Mouse (Mus musculus): Measurements from ENCODE around the gene Ddx47. TPM values are rescaled to one million over a fixed set of nuclear protein-coding genes. Genes with fewer than 3 reads are reported as not detected.
A peak's percentile ranks its signal among the peaks of the same experiment; 100 is the strongest.

Gene Ddx47
- 34.6 and 41.9 TPM in 2 replicates for total RNA-seq (2014; rRNA removed)
- polyA plus RNA-seq (2015; fragmentation: Nextera tagmentation; extraction: Ambion mirVana): 51.0 and 60.0 TPM in 2 replicates

DNA sequence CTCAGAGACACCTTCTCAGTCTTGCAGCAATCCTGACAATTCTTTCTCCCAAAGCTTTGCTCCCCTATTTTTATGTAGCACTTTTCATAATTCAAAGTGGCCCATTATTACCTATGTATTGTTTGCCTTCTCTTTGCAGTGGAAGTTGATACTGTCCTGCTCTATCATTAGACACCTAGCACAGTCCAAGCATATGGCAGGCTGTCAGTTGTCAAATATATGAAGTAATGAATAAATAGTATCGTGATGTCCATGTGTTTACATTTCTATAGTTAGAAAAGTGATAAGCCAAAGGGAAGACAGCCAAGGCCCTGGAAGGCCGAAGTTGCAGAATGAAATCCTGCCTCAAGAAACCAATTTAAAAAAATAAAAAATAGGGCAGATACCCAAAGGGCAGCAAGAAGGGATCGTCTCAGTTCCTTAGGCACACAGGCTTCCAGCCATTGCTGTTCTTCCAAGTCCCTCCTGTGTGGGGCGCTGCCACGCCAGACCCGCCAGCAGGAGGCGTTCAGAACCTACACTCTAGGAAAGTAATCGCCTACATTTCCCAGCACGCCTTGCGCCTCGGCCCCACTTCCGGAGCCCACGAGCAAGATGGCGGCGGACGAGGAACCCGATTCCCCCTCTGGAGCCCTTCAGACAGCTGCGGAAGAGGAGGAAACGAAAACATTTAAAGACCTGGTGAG is at the start of gene Ddx47:
TSS of gene Ddx47 (plus strand) at position 565 of the 686 bp plus-strand sequence.
- Histone ChIP-seq H3K9me3 (ENCODE audit: low read length) (no peaks in the 10 kb centered on the region), H3K27me3 (ENCODE audit: insufficient read depth, low read length) (no peaks in the 10 kb centered on the region), H3K4me1 (ENCODE audit: insufficient read depth) (peaks cover 5% of the 10 kb centered on the region; the same call in 1 of the 2 replicates), H3K27ac (ENCODE audit: low read depth, low read length) (peak within 1 kb of the TSS; percentile 31; the same call in 1 of the 2 replicates), H3K9ac (peak within 1 kb of the TSS; percentile 76), H3K36me3 (ENCODE audit: insufficient read depth) (peaks cover 27% of the 10 kb centered on the region), H3K4me3 (ENCODE audit: low read depth, low read length) (peak within 1 kb of the TSS; percentile 69), H3K4me2 (ENCODE audit: low read depth) (peak within 1 kb of the TSS; percentile 57)
- DNase-seq (peak; percentile 96), ATAC-seq (peak; percentile 97)
- 4% methylated on average over 19 of the region's 19 CpGs for WGBS
- peak; percentile 100 for TF ChIP-seq CTCF (IDR thresholded peaks at IDR 0.05; ENCODE audit: low read depth)

DNA sequence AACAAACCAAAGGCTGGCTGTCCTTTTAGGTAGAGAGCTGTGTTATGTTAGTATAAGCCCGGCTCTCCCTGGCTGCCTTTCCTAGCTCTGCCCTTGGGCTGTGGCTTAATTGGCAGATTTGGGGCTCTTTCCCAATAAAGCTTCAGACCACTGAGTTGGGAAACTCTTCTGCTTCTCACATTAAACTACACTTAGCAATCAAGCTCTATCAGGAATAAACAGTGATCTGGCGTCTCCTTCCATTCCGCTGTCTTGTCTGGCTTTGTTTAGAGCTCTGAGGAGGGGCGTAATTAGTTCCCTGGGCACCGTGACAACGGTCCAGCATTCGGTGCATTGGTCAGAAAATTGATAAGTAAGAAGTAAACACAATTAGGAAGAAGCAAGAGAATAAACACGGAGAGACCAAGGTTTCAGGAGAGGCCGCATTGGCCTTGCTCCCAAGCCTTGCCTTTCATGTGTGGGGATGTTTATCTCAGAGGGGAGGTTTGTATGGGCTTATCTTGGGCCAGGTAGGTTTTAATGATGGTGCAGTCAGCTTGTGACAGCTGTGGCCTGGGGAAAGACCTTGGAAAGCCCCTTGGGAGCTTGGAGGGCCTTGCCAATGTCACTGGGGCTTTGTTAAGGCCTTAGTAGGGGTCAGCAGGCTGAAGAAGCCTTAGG is 49.4 kb upstream of the Ddx47 start:
- Histone ChIP-seq H3K36me3 (ENCODE audit: insufficient read depth) (no peaks in the 10 kb centered on the region), H3K9ac (no peak overlapping the region), H3K4me3 (ENCODE audit: low read depth, low read length) (no peak overlapping the region), H3K27me3 (ENCODE audit: insufficient read depth, low read length) (no peaks in the 10 kb centered on the region), H3K27ac (ENCODE audit: low read depth, low read length) (no peak overlapping the region), H3K9me3 (ENCODE audit: low read length) (0 out of 2 replicates have a peak, but pooled peaks cover 4% of the 10 kb centered on the region), H3K4me1 (ENCODE audit: insufficient read depth) (no peaks in the 10 kb centered on the region), H3K4me2 (ENCODE audit: low read depth) (no peak overlapping the region)
- DNase-seq (no peak), ATAC-seq (no peak)
- no peak for TF ChIP-seq CTCF (IDR thresholded peaks at IDR 0.05; ENCODE audit: low read depth)
- 27% methylated on average over 9 of the region's 9 CpGs for WGBS

DNA sequence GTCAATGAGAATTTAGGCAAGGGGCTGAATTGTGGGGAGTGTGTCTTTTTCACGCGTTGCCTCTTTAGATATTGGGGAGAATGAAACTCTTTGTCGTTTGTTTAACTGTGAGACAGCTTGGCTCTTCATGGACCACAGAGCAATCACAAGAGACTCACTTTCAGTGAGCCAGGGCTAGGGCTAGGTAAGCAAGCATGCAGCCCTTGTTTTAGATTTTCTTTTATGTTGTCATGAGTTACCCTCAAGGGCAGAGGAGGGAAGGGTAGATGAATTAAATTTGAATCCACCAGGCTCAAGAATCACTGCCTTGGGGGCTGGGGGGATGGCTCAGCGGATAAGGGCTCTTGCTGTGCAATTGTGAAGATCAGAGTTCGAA is 48.9 kb upstream of the Ddx47 start:
- 31% methylated on average over 5 of the region's 5 CpGs for WGBS
- TF ChIP-seq CTCF (IDR thresholded peaks at IDR 0.05; ENCODE audit: low read depth): no peak
- H3K36me3 ChIP-seq (ENCODE audit: insufficient read depth): no peaks in the 10 kb centered on the region
- no peaks in the 10 kb centered on the region for H3K4me1 ChIP-seq (ENCODE audit: insufficient read depth)
- H3K27ac ChIP-seq (ENCODE audit: low read depth, low read length): no peak overlapping the region
- DNase-seq (no peak), ATAC-seq (no peak)
- 0 out of 2 replicates have a peak, but pooled peaks cover 4% of the 10 kb centered on the region for H3K9me3 ChIP-seq (ENCODE audit: low read length)
- no peak overlapping the region for H3K4me3 ChIP-seq (ENCODE audit: low read depth, low read length)
- no peak overlapping the region for H3K9ac ChIP-seq
- H3K4me2 ChIP-seq (ENCODE audit: low read depth): no peak overlapping the region
- H3K27me3 ChIP-seq (ENCODE audit: insufficient read depth, low read length): no peaks in the 10 kb centered on the region

DNA sequence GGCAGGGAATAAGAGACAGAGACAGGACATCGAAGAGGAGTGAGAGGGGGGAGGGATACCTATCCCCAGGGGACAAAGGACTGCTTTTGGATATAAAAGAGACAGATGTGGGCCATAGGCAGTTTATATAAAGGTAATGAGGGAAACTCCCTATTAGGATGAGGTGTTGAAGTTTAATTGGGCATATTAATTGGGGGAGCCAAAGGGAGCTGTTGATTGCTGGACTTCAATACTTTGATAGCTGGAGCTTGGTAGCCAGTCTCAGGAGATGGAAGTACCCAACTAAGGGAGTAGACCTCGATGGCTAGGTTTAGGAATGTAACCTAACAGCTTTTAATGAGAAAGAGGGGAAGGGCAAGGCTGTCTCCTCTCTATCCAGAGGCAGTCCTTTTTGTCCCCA is 47.5 kb upstream of the Ddx47 start:
- no peaks in the 10 kb centered on the region for H3K27me3 ChIP-seq (ENCODE audit: insufficient read depth, low read length)
- H3K9ac ChIP-seq: no peak overlapping the region
- DNase-seq (no peak), ATAC-seq (no peak)
- no peak for TF ChIP-seq CTCF (IDR thresholded peaks at IDR 0.05; ENCODE audit: low read depth)
- no peaks in the 10 kb centered on the region for H3K4me1 ChIP-seq (ENCODE audit: insufficient read depth)
- no peak overlapping the region for H3K27ac ChIP-seq (ENCODE audit: low read depth, low read length)
- 48% methylated on average over 2 of the region's 2 CpGs for WGBS
- H3K4me2 ChIP-seq (ENCODE audit: low read depth): no peak overlapping the region
- no peaks in the 10 kb centered on the region for H3K36me3 ChIP-seq (ENCODE audit: insufficient read depth)
- 0 out of 2 replicates have a peak, but pooled peaks cover 4% of the 10 kb centered on the region for H3K9me3 ChIP-seq (ENCODE audit: low read length)
- H3K4me3 ChIP-seq (ENCODE audit: low read depth, low read length): no peak overlapping the region

DNA sequence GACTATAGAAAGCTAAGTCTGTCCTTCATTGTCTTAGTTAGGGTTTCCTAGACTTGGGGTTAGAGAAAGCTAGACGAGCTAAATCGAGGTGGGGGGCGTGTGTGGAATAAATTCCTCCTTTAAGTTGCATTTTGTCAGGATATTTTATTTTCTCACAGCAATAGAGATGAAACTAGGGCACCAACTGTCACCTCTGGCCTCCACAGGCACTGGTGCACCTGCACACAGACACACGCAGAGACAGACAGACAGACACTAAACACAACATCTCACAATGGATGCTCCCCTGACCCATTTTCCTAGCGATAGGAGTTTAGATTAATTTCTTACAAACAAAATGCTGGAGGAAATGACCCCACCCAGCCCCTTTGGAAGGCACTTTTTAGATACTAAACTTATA is 44.7 kb upstream of the Ddx47 start:
- 86% methylated on average over 5 of the region's 5 CpGs for WGBS
- DNase-seq: no peak
- no peaks in the 10 kb centered on the region for H3K36me3 ChIP-seq (ENCODE audit: insufficient read depth)

DNA sequence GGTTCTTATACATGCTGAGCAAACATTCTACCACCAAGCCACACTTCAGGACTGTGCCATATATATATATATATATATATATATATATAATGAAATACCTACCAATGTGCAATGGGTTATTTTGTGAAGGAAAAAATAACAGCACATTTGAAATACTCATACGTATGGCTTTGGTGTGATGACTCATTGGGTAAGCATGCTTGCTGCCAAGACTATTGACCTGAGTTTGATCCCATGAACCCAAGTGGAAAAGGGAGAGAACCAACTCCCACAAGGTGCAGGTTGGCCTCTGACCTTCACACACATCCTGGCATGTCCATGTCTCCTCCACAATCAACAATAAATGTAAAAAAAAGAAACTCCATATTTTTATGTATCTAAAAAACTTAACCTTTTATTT is 43.1 kb upstream of the Ddx47 start:
- no peak overlapping the region for H3K9ac ChIP-seq
- WGBS: 78% methylated on average over 1 of the region's 1 CpGs
- DNase-seq (no peak), ATAC-seq (no peak)
- H3K27me3 ChIP-seq (ENCODE audit: insufficient read depth, low read length): no peaks in the 10 kb centered on the region
- H3K4me1 ChIP-seq (ENCODE audit: insufficient read depth): no peaks in the 10 kb centered on the region
- TF ChIP-seq CTCF (IDR thresholded peaks at IDR 0.05; ENCODE audit: low read depth): no peak
- 0 out of 2 replicates have a peak, but pooled peaks cover 4% of the 10 kb centered on the region for H3K9me3 ChIP-seq (ENCODE audit: low read length)
- no peak overlapping the region for H3K4me2 ChIP-seq (ENCODE audit: low read depth)
- no peak overlapping the region for H3K4me3 ChIP-seq (ENCODE audit: low read depth, low read length)
- H3K27ac ChIP-seq (ENCODE audit: low read depth, low read length): no peak overlapping the region
- H3K36me3 ChIP-seq (ENCODE audit: insufficient read depth): no peaks in the 10 kb centered on the region

More for the DNA sequence above, 44.7 kb upstream of the Ddx47 start:
- H3K9me3 ChIP-seq (ENCODE audit: low read length): 0 out of 2 replicates have a peak, but pooled peaks cover 4% of the 10 kb centered on the region
- no peaks in the 10 kb centered on the region for H3K27me3 ChIP-seq (ENCODE audit: insufficient read depth, low read length)
- no peak overlapping the region for H3K9ac ChIP-seq
- ATAC-seq: no peak
- H3K4me1 ChIP-seq (ENCODE audit: insufficient read depth): no peaks in the 10 kb centered on the region
- no peak overlapping the region for H3K4me3 ChIP-seq (ENCODE audit: low read depth, low read length)
- no peak overlapping the region for H3K27ac ChIP-seq (ENCODE audit: low read depth, low read length)
- no peak for TF ChIP-seq CTCF (IDR thresholded peaks at IDR 0.05; ENCODE audit: low read depth)
- H3K4me2 ChIP-seq (ENCODE audit: low read depth): no peak overlapping the region

DNA sequence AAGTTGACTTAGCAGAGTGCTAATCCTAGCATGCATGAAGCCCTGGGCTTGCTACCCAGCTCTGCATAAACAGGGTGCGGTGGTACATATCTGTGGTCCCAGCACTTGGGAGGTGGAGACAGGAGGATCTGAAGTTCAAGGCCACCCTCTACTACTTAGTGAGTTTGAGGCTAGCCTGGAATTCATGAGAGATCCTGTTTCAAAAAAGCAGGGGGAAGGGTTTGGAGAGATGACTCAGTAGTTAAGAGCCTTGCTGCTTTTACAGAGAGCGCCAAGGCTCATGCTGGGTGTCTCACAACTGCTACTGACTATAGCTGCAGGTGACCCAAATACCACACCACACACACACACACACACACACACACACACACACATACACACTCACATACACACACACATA is 41.9 kb upstream of the Ddx47 start:
- Histone ChIP-seq H3K27me3 (ENCODE audit: insufficient read depth, low read length) (no peaks in the 10 kb centered on the region), H3K27ac (ENCODE audit: low read depth, low read length) (no peak overlapping the region), H3K36me3 (ENCODE audit: insufficient read depth) (no peaks in the 10 kb centered on the region), H3K4me2 (ENCODE audit: low read depth) (no peak overlapping the region), H3K9me3 (ENCODE audit: low read length) (0 out of 2 replicates have a peak, but pooled peaks cover 4% of the 10 kb centered on the region), H3K4me3 (ENCODE audit: low read depth, low read length) (no peak overlapping the region), H3K4me1 (ENCODE audit: insufficient read depth) (no peaks in the 10 kb centered on the region), H3K9ac (no peak overlapping the region)
- ATAC-seq (no peak), DNase-seq (no peak)
- WGBS: 90% methylated on average over 2 of the region's 2 CpGs
- TF ChIP-seq CTCF (IDR thresholded peaks at IDR 0.05; ENCODE audit: low read depth): no peak

Measured in forebrain, postnatal 0 days (tissue).